Mouse (Mus musculus) kidney, adult 9 months (tissue): ENCODE results near the gene Syk.

Experiments
- DNase-seq: peaks from one replicate; pipeline ENCODE4 v3.0.0; 2022

Gene Syk

DNA sequence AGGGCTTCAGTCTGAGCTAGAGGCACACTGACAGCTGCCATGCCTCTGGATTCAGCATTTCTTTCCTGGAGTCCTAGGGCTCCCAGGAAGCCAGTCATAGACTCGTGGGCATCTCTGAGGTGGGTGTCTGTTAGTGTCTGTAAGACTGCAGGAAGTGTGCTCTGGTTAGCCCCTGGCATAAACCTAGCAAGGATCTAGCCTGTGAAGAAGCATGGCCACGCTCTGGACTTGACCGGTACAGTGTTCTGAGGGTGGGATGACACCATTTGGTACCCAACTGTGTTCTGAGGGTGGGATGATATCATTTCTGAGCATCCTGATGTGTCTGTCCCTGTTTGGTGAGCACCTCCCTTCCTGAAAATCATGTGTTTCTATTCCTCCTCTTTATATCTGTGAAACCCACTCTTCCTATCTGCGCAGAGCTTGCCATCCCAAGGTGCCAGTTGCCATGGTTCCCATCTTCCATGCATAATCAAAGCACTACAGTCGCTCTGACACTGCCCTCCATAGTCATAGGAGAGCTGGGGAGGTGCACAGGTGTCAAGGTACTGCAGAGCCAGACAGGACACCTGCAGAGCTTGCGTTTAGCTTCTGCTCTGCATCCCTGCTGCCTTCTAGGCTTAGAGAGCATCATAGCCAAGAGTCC lies 20.9 kb downstream of the Syk start:
- no peak for DNase-seq

DNA sequence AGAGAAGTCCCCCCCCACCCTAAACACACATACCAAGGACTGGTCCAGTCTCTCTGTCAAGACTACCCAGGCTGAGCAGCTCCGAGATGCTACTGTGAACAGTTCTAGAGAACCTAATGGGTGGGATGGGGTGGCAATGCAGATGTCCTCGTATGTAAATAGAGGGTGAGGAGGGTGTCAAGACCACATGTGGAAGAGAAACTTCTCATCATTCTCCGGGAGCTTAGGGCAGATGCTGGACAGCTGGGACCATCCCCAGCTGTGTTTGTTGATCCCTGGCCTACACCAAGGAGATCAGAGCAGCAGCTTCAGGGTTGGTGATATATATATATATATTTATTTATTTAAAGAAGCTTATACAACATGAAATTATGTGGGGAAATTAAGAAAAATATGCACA lies 22.0 kb downstream of the Syk start:
- no peak for DNase-seq

GRCm38 (mm10) chr13:52605911-52606310 lies 22.9 kb downstream of the Syk start:
- no peak for DNase-seq

- no peak for DNase-seq
These were observed 23.8 kb downstream of the Syk start for GRCm38 (mm10) chr13:52606656-52607275.

DNA sequence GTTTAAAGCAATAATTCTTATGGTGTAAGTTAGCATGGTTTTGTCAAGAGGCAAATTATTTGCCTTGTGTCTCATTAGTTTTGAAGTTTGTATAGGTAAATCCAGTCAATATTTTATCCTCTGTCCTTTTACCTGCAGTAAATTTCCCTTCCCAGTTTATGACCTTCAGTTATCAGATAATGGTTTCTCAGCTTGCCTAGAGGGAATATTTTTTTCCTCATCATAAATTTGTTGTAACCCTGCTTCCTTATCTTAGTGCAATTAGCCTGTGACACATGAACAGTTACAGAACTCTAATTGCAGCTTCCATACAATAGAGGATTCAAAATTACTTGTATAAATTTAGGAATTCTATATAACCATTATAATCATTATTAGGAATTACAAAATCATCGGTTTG lies 25.0 kb downstream of the Syk start:
- DNase-seq = no peak

GRCm38 (mm10) chr13:52610463-52610862 lies 27.5 kb downstream of the Syk start:
- DNase-seq = no peak

- DNase-seq = no peak
These were observed 30.3 kb downstream of the Syk start for GRCm38 (mm10) chr13:52613266-52613665.

DNA sequence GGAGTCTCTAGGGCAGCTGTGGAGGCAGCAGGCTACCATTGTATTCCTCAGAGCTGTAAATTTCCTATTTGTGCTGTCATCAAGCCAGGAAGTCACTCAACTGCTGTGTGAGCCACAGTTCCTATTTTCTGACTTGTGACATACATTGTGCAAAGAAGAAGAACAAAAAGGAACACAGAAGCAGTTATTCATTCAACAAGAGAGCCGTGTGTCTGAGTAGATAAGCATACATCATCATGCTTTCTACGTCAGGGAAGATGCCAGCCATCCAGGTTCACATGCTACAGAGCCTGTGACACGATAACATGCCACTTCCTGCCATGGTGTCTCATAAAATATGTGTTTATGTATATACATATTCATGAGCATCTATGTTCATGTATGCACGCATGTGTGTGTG lies 32.1 kb downstream of the Syk start:
- no peak for DNase-seq

GRCm38 (mm10) chr13:52617096-52617714 lies 34.2 kb downstream of the Syk start:
- DNase-seq = no peak

GRCm38 (mm10) chr13:52618592-52618991 lies 35.6 kb downstream of the Syk start:
- DNase-seq = no peak

DNA sequence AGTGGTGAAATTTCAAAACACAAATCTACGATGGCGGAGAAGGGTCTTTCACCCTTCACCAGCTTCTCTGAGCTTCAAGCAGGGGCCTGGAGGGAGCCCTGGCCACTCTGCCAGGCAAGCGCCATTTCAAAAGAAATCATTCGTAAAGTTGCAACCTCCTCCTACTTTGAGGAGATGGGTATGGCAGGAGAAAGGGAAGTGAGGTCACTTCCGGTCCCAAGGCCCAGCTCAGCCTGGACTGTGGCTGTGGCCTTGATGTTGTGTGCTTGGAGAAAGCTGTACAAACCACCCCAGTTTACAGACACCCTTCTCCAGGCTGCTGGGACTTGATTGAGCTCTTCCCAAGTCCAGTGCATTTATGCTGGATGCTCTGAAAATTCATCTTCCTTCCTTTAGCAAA lies 36.5 kb downstream of the Syk start:
- DNase-seq = no peak

- peak; percentile 55 for DNase-seq
These were observed 41.1 kb downstream of the Syk start for GRCm38 (mm10) chr13:52624038-52624437.

DNA sequence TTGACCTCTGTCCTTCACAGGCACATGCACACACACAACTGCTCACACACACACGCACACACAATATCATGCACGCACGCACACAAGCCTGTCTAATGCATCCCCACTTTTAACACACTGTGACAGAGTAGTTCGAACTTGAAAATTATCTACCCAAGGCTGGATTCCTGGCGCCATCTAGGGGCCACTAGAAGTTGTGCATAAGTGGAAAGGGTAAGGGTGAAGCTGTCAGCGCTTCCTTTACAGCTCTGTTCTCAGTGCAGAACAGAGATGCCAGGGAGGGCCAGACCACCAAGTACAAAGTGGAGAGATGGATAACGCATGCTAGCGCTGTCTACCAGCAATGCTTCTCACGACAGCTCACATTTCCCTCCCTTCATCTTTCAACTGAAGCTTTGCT lies 45.6 kb downstream of the Syk start:
- DNase-seq = peak; percentile 12

DNA sequence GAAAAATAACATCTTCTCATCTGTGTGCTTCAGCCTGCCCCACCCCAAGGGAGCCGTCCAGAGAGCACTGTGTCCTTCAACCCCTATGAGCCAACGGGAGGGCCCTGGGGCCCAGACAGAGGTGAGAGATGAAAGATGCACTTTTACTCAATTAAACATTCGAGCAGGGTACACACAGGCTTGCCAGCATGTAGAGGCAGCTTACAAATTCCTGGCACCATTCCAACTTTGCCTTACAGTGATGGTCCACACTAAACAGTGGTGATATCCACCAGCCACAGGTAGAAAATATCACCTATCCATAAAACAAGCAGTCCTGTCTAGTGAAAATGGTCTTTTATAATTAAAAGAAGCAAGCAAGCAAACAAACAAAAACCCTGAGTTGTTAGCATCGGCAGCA lies 48.7 kb downstream of the Syk start:
- DNase-seq = no peak

GRCm38 (mm10) chr13:52635484-52635883 lies 52.5 kb downstream of the Syk start:
- DNase-seq = no peak

- DNase-seq = no peak
These were observed 53.3 kb downstream of the Syk start for GRCm38 (mm10) chr13:52636176-52636748.

DNA sequence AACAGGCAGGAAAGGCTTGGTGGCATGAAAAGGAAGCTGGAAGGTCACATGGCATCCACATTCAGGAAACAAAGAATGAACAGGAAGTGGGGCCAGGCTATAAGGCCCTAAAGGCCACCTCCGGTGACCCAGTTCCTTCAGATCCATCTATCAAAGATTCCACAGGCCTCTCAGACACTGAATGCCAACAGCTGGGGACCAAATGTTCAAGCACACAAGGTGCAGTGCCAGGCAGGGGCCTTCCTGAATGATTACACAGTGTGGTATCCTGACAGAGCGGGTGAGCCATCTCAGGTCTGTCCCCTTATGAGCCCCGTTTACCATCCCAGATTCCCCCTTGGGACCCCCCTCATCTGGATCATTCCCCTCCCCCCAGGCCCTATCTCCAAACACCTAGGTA lies 63.6 kb downstream of the Syk start:
- DNase-seq = no peak

GRCm38 (mm10) chr13:52647996-52648712 lies 65.2 kb downstream of the Syk start:
- peak; percentile 24 for DNase-seq

GRCm38 (mm10) chr13:52649791-52650418 lies 66.9 kb downstream of the Syk start:
- DNase-seq = no peak

GRCm38 (mm10) chr13:52651383-52652252 lies 68.6 kb downstream of the Syk start:
- DNase-seq = peak; percentile 76

GRCm38 (mm10) chr13:52652253-52652628 lies 69.3 kb downstream of the Syk start:
- DNase-seq = no peak
